Mouse (Mus musculus) stomach, embryonic 15.5 days (tissue): ENCODE measurements around the gene Gm20388. TPM values are rescaled to one million over a fixed set of nuclear protein-coding genes. Genes with fewer than 3 reads are reported as not detected.

Experiments used
- ATAC-seq: fragments of 200-750 bp; cut with Nextera tagmentation; 2 replicates; pipeline ENCODE4 v1.8.0; 2017; ENCODE audit warnings: low read depth, moderate number of reproducible peaks, moderate TSS enrichment; ENCODE audit not compliant: insufficient read depth, low FRiP score
- H3K27ac ChIP-seq: fragments of 300-500 bp; sonication (generic); 2 replicates; pipeline ENCODE4 v1.5.1; 2015; ENCODE audit warnings: mild to moderate bottlenecking, inconsistent platforms
- H3K27me3 ChIP-seq: fragments of 300-500 bp; sonication (generic); replicated peaks from 2 replicates; pipeline ENCODE4 v1.6.1; 2015; ENCODE audit warnings: inconsistent platforms
- H3K36me3 ChIP-seq: fragments of 300-500 bp; sonication (generic); 2 replicates; pipeline ENCODE4 v1.6.1; 2015; ENCODE audit warnings: inconsistent platforms
- H3K4me1 ChIP-seq: fragments of 300-500 bp; sonication (generic); 2 replicates; pipeline ENCODE4 v1.6.1; 2015; ENCODE audit warnings: inconsistent platforms
- H3K4me2 ChIP-seq: fragments of 300-500 bp; sonication (generic); 2 replicates; pipeline ENCODE4 v1.6.1; 2015; ENCODE audit warnings: mild to moderate bottlenecking, inconsistent platforms
- H3K4me3 ChIP-seq: fragments of 300-500 bp; sonication (generic); replicated peaks from 2 replicates; pipeline ENCODE4 v1.5.1; 2015; ENCODE audit warnings: inconsistent platforms
- H3K9ac ChIP-seq: fragments of 300-500 bp; sonication (generic); 2 replicates; pipeline ENCODE4 v1.6.1; 2015; ENCODE audit warnings: inconsistent platforms
- H3K9me3 ChIP-seq: fragments of 300-500 bp; sonication (generic); 2 replicates; pipeline ENCODE4 v1.6.1; 2016; ENCODE audit warnings: inconsistent platforms
- WGBS: fragments of 180-500 bp; shearing (Covaris S2); methylation state at CpG from one replicate; pipeline ENCODE4 v1.1.7; 2015; 5-methylcytosine and 5-hydroxymethylcytosine counted together
- polyA plus RNA-seq: library from polyadenylated mRNA; unstranded; fragments of >200 nt; fragmentation: Nextera tagmentation; extraction: Ambion mirVana; gene quantifications from 2 replicates; pipeline ENCODE4 v1.2.1, GENCODE M21; 2015

The Gm20388 gene
- polyA plus RNA-seq, 1 experiment from 2014 or later, result not detected

DNA sequence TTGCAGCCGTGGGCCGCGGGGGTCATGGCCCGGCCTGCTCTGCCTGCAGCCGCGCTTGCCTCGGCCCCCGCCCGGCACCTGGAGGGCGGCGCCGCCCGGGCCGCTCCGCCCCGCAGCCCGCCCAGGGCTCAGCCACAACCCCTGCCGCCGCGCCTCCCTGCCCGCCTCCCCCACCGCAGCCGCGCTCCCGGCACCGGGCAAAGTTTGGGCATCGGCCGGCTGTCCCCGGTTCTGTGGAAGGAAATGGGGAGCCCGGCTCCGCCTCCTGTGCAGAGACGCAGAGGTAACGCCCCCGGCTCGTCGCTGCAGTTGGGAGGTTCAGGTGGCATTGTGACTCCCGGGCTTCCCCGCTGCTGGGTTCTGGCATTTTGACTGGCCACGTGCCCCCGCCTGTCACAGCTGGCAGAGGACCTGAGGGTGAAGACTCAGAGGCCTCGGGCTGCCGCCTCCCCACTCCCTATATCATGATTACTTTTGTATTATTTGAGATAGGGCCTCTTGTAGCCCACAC is 723.7 kb downstream of the Gm20388 start:
- Histone ChIP-seq H3K4me1 (peaks cover 7% of the 10 kb centered on the region), H3K9me3 (no peaks in the 10 kb centered on the region), H3K27ac (no peak overlapping the region), H3K4me2 (peak overlapping the region; percentile 98), H3K4me3 (peak overlapping the region; percentile 58), H3K27me3 (0 out of 2 replicates have a peak, but pooled peaks cover 2% of the 10 kb centered on the region), H3K36me3 (no peaks in the 10 kb centered on the region), H3K9ac (peak overlapping the region; percentile 47)
- under 1% methylated on average over 41 of the region's 42 CpGs for WGBS
- peak; percentile 76 for ATAC-seq

DNA sequence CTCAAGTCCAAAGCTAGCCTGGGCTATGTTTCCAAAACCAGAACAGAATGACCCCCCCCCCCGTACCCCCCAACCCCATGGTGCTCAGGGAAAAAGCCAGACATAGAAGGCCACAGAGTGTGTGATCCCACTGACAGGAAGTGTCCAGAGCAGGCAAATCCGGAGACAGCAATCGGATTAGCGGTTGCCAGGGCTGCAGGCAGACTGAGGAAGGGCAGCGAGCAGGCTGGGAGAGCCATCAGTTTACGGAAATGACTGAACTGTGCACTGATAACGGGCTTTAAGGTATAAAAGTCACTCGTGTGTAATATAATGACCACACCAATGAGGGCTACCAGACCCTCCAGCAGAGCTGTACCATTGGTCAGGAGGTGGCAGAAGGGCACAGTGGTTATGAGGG is 730.6 kb downstream of the Gm20388 start:
- Histone ChIP-seq H3K4me3 (no peak overlapping the region), H3K9me3 (no peaks in the 10 kb centered on the region), H3K27ac (no peak overlapping the region), H3K4me1 (no peaks in the 10 kb centered on the region; the same call in 1 of the 2 replicates), H3K4me2 (no peak overlapping the region), H3K9ac (no peak overlapping the region), H3K27me3 (0 out of 2 replicates have a peak, but pooled peaks cover under 1% of the 10 kb centered on the region), H3K36me3 (no peaks in the 10 kb centered on the region)
- WGBS, result 25% methylated on average over 8 of the region's 8 CpGs
- peak; percentile 28; the same call in 1 of the 2 replicates for ATAC-seq

DNA sequence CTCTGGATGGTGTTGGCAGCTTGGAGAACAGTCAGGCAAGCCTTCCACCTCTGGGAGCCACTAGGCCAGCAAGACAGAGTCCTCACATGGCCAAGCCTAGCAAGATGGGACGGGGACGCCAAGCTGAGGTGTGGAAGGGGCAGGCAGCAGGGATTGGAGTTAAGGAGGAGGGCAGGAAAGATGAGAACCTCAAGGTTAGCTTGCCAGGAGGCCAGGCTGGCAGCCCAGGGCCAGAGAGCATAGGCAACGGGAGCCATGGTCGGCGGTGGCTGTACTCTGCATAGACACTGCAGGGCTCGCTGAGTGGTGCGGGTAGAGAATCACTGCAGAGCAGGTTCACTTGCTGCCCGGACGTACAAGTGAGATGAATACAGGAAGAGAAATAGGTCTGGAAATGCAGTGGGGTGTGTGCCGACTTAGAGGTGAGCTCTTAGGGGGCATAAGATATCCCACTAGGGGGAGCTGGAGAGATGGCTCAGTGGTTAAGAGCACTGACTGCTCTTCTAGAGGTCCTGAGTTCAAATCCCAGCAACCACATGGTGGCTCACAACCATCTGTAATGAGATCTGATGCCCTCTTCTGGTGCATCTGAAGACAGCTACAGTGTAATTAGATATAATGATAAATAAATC is 731.5 kb downstream of the Gm20388 start:
- H3K36me3 ChIP-seq, result no peaks in the 10 kb centered on the region
- no peak for ATAC-seq
- no peak overlapping the region for H3K27ac ChIP-seq
- WGBS, result 79% methylated on average over 10 of the region's 10 CpGs
- H3K4me1 ChIP-seq, result no peaks in the 10 kb centered on the region; the same call in 1 of the 2 replicates
- H3K4me2 ChIP-seq, result no peak overlapping the region
- H3K4me3 ChIP-seq, result no peak overlapping the region
- H3K9me3 ChIP-seq, result no peaks in the 10 kb centered on the region
- no peak overlapping the region for H3K9ac ChIP-seq
- no peaks in the 10 kb centered on the region for H3K27me3 ChIP-seq

DNA sequence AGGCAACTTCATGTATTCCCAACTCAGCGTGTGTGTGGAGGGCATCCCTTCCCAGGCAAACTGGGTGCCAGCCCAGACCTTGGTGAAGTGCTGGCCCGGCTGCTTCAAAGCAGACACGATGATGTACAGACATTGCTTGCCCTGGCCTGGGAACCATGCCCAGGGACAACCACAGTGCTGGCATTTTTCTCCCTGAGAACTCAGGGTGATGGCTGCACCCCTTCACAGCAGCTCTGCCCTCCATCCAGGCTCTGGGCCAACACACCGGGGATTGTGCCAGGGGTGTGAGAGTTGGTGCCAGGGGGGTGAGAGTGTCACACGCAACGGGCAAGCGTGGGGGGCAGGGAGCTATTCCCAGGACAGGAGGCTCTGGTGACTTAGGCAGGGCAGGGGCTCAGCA is 734.0 kb downstream of the Gm20388 start:
- Histone ChIP-seq H3K9ac (no peak overlapping the region), H3K4me3 (no peak overlapping the region), H3K9me3 (no peaks in the 10 kb centered on the region), H3K4me2 (no peak overlapping the region), H3K4me1 (no peaks in the 10 kb centered on the region; the same call in 1 of the 2 replicates), H3K27ac (no peak overlapping the region), H3K36me3 (no peaks in the 10 kb centered on the region), H3K27me3 (no peaks in the 10 kb centered on the region)
- 76% methylated on average over 7 of the region's 7 CpGs for WGBS
- no peak for ATAC-seq

DNA sequence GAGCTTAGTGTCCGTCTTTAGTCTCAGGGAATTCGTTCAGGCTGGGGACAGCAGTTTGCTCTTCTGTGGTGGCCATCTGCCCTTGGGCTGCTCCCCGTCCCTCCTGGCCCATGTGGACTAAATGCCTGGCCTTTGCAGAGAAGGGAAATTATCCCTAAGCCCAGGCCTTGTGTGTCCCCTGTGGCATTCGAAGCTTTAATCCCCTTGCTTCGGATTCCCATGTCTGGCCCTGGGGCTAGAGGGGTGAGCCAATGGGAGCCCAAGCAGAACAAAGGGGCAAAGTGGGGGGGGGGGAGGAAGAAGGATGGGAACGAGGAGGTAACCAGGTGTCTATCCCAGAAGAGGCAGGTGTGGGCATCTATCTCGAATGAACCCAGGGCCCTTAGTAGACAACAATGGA is 736.9 kb downstream of the Gm20388 start, which contains the start of gene 1190005I06Rik:
TSS of gene 1190005I06Rik (minus strand) at position 101 of the 400 bp plus-strand sequence.
- H3K27ac ChIP-seq, result no peak within 1 kb of the TSS
- 57% methylated on average over 7 of the region's 7 CpGs for WGBS

DNA sequence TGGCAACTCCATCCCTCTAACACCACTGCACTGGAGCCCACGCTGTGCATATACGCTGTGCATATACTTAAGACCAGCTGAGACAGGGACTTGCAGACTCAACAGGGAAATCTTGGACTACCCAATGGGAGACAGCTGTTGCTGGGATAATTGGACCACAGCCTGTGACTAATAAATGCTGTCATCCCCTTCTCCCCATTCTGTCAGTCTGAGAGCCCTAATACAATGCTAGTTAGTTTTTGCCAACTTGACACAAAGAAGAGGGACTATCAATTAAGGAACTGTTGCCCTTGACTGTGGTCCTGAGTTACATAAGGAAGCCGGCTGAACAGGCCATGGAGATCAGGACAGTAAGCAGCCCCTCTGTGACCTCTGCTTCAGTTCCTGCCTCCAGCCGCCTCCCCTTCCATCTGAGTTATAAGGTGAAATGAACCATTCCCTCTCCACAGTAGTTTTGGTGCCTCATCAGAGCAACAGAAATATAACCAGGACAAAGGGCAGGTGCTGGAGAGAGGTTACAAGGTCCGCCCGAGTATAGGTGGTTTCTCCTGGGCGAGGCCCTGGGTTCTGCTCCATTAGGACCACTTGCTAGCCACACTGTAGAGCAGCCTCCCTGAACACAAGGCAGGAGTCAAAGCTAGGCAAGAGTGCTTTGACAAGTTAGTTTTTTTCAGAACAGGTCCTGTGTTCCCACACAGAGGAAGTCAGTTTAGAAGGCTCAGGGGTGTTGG is 745.8 kb downstream of the Gm20388 start:
- Histone ChIP-seq H3K4me3 (no peak overlapping the region), H3K9ac (no peak overlapping the region), H3K9me3 (no peaks in the 10 kb centered on the region), H3K4me2 (no peak overlapping the region), H3K36me3 (peaks cover 41% of the 10 kb centered on the region), H3K4me1 (no peaks in the 10 kb centered on the region), H3K27me3 (no peaks in the 10 kb centered on the region), H3K27ac (no peak overlapping the region)
- ATAC-seq, result no peak
- WGBS, result 87% methylated on average over 7 of the region's 7 CpGs

More for the DNA sequence above, 736.9 kb downstream of the Gm20388 start, which contains the start of gene 1190005I06Rik:
- no peaks in the 10 kb centered on the region; the same call in 1 of the 2 replicates for H3K4me1 ChIP-seq
- no peak within 1 kb of the TSS for H3K4me2 ChIP-seq
- no peaks in the 10 kb centered on the region for H3K36me3 ChIP-seq
- ATAC-seq, result no peak
- no peak within 1 kb of the TSS for H3K9ac ChIP-seq
- no peaks in the 10 kb centered on the region for H3K27me3 ChIP-seq
- no peak within 1 kb of the TSS for H3K4me3 ChIP-seq
- no peaks in the 10 kb centered on the region for H3K9me3 ChIP-seq

DNA sequence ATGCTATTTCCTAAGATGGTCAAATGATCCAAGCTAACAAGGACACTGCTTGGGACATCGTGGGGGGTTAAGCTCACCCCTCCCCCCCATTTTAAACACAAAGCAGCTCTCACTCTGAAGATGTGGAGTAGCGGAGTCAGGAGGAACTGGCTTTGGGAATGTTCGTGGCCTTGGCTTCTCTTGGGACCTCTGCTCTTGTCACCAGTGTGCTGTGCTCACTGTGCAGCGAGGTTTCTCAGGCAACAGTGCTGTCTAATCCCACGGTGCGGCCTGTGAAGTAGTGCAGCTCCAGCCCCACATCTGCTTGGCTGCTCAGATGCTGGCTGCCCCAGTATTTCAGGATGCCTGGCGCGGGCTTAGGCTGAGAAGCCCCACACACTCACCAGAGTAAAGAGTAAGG is 746.8 kb downstream of the Gm20388 start:
- Histone ChIP-seq H3K4me3 (no peak overlapping the region), H3K4me2 (no peak overlapping the region), H3K4me1 (no peaks in the 10 kb centered on the region), H3K36me3 (peaks cover 41% of the 10 kb centered on the region), H3K27ac (no peak overlapping the region), H3K9ac (no peak overlapping the region), H3K27me3 (no peaks in the 10 kb centered on the region), H3K9me3 (no peaks in the 10 kb centered on the region)
- ATAC-seq, result no peak
- 83% methylated on average over 8 of the region's 8 CpGs for WGBS

DNA sequence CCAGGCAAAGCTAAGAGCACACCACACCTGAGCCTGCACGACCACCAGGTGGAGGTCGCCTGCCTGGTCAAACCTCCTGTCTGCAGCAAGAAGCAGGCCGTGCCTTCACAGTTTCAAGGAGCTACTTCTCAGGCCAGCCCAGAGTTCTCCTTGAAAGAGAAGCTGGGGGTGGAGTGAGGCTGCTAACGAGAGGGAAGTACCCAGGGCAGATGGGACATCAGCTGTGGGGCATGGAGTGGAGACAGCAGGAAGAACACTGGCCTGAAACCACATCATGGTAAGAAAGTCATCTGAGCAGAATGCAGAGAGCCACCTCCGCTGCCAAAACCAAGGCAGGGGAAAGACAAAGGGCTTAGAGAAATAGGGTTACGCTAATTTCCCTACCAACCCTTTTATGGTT is 753.9 kb downstream of the Gm20388 start:
- Histone ChIP-seq H3K27ac (no peak overlapping the region), H3K36me3 (peaks cover 4% of the 10 kb centered on the region; the same call in 1 of the 2 replicates), H3K4me2 (no peak overlapping the region), H3K27me3 (no peaks in the 10 kb centered on the region), H3K9ac (no peak overlapping the region), H3K4me3 (no peak overlapping the region), H3K9me3 (no peaks in the 10 kb centered on the region), H3K4me1 (peaks cover 35% of the 10 kb centered on the region)
- no peak for ATAC-seq
- WGBS, result 75% methylated on average over 6 of the region's 6 CpGs

DNA sequence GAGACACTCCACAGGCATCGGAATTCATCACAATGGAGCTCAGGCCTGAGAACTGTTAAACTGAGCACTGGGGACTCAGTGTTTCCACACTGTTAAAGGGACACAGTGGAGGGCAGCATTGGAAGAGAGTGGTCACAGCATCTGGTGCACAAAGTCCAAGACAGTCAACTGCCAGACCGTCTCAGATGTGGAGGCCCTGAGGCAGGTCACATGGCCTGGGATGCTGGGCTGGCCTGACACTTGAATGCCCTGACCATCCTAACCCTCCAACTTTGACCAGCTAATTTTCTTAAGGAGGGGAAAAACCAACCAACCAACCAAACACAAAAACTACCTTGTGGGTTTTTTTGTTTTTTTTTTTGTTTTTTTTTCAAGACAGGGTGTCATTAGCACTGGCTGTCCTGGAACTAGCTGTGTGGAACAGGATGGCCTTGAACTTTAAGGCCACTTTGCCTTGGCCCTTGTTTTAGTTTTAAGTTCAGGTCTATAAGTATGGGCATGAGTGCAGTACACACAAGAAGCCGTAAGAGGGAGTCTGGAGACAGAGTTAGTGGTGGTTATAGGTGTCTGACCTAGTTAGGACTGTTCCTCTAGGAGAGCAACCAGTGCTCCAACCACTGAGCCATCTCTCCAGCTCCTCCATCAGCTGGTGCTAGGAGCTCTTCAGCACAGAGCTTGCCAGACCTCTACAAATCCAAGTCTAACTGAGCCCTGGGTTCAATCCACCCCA is 755.2 kb downstream of the Gm20388 start:
- Histone ChIP-seq H3K9ac (no peak overlapping the region), H3K27me3 (no peaks in the 10 kb centered on the region), H3K36me3 (peaks cover 11% of the 10 kb centered on the region), H3K9me3 (no peaks in the 10 kb centered on the region), H3K4me1 (peaks cover 44% of the 10 kb centered on the region), H3K4me2 (peak overlapping the region; percentile 66), H3K4me3 (peak overlapping the region; percentile 97; the same call in 1 of the 2 replicates), H3K27ac (no peak overlapping the region)
- no peak for ATAC-seq
- 74% methylated on average over 3 of the region's 3 CpGs for WGBS

DNA sequence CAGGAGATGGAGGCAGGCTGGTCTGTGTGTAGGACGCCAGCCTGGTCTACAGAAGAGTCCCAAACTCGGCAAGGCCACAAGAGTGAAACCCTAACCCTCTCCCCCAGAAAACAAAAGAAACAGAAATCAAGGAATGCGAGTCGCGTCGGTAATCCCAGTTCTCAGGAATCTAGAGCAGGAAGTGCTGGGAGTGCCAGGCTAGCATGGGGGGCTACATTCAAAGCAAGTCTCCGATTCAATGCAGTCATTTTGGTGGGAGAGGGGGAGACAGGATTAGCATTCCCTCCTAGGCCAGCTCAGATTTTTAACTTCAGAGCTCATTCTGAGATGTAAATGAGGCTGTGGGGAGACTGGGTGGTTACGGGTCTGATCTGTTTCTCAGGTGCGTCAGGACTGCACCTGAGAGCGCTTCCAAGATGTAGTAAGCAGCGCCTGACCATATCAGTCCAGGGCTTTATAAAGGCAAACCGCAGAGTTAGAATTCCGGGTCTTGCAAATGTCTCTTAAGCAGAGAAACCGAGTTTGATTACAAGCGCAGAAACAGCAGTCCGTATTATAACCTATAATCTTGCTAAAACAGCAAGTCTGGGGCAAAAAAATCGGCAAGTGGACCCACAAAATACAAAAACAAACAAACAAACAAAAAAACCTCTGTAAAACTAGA is 756.3 kb downstream of the Gm20388 start:
- Histone ChIP-seq H3K9me3 (no peaks in the 10 kb centered on the region), H3K4me3 (peak overlapping the region; percentile 97), H3K36me3 (peaks cover 17% of the 10 kb centered on the region), H3K4me1 (peaks cover 47% of the 10 kb centered on the region), H3K27ac (peak overlapping the region; percentile 83; the same call in 1 of the 2 replicates), H3K27me3 (no peaks in the 10 kb centered on the region), H3K9ac (peak overlapping the region; percentile 96; the same call in 1 of the 2 replicates), H3K4me2 (peak overlapping the region; percentile 66)
- 4% methylated on average over 17 of the region's 17 CpGs for WGBS
- no peak for ATAC-seq
